Mouse (Mus musculus): ENCODE results near the gene Actl6a.
A peak's percentile ranks its signal among the peaks of the same experiment; 100 is the strongest.
"Not testable (repeated sequence)": the region's sequence is repeated elsewhere in the genome, so short reads cannot be mapped to it uniquely, and the experiment has no call there.

The Actl6a gene

DNA sequence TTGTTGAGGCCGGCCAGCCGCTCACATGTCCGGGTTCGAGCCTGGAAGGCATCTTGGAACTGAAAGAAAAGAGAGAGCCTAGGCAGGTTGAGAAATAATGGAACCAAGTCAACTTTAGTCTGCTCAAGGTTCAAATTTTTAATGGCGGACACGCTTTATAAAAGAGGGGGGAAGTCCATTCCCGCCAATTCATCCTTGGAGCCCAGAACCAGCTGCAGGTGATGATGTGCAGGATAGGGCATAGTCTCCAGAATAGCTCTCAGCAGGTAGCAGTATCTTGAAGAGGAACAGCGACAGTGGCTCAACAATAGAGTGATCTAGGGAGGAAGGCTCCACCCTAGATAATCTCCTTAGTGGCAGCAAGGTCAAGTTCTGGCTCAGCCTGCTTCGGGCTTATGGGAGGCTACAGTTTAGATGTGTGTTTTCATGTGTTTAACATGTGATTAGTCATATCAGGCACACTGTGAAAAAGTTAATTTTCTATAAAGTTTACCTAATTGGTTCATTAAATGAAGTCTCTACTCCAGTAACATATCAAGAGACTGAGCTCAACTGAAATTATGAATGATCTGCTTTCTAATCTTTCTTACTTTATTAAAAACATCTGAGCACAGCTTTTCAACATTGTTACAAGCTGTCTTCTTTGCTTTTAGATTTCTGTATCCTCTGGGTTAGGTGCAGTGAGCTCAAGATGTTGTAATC, at the start of gene Actl6a:
TSS of gene Actl6a (plus strand) at position 652 of the 702 bp plus-strand sequence.
- DNase-seq, result not testable (repeated sequence)

DNA sequence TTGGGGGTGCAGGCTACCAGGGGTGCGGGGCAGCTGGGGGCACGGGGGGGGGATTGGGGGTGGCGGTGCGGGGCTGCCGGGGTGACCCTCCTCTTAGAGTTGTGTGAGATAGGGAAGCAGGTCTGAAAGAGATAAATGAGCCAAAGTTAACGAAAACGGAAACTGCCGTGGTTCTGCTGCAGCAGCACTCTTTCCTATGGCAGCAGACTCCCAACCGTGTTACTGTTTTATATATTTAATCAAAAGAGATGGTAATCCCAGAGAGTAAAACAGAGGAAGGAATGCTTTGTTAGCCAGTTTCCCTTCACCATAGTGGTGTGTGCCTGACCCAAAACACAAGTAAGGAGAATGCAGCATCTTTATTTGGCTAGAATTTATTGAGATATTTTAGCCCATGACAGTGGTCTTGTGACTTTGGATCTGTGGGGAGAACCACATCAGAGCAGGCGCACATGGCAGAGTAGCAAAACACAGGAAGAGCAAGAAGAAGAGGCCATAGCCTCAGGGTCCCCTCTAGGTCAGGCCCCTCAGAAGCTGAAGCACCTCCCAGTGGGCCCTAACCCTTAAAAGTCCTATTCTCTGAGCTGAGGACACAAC, 49.6 kb upstream of the Actl6a start:
- no peak for DNase-seq

DNA sequence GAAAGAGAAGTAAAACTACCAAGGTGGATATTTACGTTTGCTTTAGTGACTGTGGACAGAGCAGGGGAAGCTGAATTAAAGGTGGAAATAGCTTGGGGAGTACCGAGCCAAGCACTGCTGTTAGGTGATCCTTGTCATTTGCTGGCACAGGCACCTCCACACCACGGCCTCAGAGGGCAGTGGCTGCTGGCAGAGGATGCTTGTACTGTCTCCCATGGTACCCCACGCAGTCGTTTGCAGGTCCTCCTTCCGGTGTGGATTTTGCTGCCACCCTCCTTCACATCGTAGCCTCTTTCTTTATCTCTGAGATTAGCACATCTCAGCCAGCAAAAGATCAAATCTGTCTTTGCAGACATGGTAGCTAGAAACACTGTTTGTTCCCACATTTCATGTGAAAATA, 47.7 kb upstream of the Actl6a start:
- no peak for DNase-seq

GRCm38 (mm10) chr3:32658821-32659220, 47.3 kb upstream of the Actl6a start:
- peak; percentile 4 for DNase-seq

- DNase-seq, result no peak
These were observed 46.6 kb upstream of the Actl6a start for GRCm38 (mm10) chr3:32659506-32659905.

- DNase-seq, result peak; percentile 22
These were observed 45.8 kb upstream of the Actl6a start for GRCm38 (mm10) chr3:32660276-32660675.

DNA sequence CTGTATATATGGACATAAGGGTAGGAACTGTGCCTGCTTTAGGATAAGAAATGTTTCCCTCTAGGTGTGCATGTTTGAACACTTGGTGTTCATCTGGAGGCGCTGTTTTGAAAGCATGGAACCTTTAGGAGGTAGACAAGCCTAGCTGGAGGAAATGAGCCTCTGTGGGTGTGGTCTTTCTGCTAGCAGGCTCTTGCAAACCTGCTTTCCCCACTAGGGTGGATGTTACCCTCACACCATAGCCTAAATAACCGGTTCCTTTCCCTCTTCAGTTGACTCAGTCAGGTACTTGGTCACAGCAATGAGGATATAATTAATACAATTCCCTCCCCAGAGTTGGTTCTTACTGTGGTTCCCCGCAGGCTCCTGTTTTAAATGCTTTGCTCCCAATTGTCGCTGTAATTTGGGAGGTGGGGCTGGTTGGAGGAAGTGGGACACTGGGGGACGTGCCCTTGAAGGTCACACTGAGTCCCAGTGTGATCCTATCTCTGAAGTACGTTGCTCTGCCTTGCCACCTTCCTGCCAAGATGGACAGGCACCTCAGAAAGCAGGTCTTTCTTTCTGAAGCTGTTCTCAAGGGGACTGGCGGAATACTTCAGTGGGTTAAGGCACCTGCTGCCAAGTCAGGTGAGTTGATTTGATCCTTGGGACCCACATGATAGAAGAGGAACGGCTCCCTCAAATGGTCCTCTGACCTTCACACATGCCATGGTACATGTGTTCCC, 45.1 kb upstream of the Actl6a start:
- no peak for DNase-seq

DNA sequence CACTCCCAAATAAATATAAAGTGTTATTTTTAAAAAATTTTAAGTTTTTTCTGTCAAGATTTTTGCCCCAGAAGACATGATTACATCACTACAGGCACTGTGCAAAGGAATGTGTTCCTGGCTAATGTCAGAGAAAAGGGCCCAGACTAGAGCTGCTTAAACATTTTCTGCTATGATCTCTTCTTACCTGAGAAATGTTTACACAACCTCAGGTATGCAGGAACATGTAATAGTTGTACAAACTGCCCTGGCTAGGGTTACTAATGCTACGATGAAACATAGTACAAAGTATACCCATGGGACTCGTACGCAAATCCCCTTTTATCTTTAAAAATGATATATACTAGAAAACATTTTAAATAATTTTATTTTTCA, 44.6 kb upstream of the Actl6a start:
- DNase-seq, result no peak

DNA sequence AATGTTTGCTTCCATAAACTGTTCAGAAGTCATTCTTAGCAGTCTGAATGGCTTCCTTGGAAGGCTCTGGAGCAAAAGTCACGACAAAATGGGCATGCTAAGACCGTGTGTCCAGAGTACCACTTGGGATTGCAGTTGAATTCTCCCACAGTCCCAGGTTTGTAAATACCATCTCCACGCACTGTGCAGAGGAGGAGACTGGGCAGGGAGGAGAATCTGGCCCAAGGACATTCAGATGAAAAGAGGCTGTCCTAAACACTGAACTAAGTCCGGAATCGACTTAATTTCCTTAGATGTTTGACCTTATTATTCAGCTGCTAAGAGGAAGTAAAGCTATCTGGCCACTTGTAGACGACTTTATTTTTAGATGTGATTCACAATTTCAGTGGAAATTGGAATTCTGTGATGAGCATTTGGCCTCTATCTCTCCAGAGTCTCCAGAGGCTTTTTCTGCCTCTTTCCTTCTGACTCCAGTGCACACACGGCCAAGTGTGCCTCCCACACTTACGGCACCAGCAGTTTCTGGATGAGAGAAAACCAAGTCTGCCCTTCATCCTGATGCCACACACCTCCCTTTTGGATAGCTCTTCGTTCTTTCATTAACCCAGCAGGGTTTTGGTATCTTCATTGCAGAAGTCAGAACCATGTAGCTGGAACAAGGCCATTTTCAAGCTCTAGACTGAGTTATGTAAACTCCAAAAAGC, 37.7 kb upstream of the Actl6a start:
- no peak for DNase-seq

GRCm38 (mm10) chr3:32669211-32669610, 36.9 kb upstream of the Actl6a start:
- peak; percentile 38 for DNase-seq

- no peak for DNase-seq
These were observed 35.9 kb upstream of the Actl6a start for GRCm38 (mm10) chr3:32670196-32670595.

DNA sequence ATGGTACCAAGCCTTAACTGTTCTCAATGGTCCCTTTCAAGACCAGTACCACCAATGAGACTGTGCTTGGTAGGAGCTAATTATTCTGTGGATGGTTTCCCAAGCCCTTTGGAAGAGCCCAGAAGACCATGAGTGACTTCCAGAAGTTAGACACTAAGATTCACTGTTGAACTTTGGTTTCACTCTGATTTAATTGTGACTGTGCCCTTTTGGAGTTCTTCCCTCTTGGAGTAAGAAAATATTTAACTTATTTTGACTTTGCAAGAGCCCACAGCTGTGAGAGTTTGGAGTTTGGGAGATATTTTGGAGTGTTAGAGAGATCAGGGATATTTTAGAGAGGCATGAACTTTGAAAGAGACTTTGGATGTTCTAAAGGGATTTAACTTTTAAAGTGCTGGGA, 32.9 kb upstream of the Actl6a start:
- no peak for DNase-seq

DNA sequence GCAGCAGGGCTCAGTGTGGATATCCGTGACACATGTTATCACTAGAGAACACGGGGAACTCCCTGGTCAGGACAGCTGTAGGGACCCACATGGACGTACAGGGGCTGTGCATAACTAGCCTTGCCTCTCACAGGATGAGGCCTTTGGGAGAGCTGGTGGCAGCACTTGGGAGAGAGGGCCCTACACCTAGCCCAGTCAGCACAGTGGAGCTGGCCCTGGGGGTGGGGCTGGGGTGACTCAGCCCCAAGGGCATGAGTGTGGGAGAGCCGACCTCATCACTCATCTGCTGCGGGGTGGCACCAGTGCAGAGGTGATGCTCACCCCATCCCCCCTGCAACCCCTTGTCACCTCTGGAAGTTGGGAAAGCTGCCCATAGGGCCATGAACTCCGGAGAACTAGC, 29.7 kb upstream of the Actl6a start:
- DNase-seq, result no peak

- DNase-seq, result no peak
These were observed 23.1 kb upstream of the Actl6a start for GRCm38 (mm10) chr3:32682910-32683531.

DNA sequence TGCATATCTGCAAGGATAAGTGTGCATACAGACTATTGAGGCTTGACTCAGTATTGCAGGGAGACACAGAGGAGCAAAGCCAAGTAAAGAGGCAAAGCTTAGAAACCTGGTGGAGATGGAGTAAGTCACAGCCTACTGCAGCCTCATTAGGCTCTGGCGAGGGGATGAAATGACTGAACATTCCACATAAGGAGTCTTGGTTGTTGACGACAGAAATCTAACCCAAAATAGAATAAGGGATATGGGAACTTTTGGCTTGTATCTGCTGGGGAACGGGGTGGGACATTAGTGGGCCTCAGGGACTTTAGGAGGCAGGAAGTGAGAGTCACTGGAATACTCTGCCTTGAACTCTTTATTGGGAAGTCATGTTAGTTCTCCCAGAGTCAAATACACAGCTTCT, 21.5 kb upstream of the Actl6a start:
- no peak for DNase-seq

DNA sequence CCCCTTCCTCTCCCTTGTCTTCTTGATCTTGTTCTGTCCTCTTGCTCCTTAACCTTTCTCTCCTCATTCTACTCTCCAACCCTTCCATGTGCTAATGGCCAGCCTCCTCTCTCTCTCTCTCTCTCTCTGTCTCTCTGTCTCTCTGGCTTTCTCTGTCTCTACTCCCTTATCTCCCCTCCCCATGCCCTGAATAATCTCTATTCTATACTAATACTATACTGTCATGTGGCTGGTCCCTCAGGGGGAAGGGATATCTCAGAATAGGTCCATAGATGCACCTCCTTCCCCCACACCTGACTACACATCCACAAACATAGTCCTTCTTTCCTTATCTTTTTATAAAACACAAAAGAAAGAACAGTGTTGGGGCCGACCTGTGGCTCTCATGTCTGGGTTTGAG, 19.6 kb upstream of the Actl6a start:
- DNase-seq, result no peak

DNA sequence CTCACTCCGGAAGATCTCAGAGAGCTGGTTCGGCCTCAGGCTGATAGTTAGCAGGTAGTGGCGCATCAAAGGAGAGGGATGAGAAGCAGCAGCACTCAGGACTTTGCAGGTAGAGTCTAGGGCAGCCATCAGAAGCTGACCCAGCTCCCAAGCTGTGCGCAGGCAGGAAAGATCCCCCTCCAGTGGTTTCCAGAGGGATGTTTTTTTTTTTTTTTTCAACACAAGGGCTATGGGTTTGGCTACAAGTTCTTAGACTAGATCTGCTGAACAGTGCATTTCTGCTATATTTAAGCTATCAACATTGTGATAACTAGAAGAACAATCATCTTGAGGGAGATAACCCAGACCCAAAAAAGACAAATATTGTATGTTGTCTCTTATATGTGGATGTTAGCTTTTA, 18.9 kb upstream of the Actl6a start:
- no peak for DNase-seq

GRCm38 (mm10) chr3:32689567-32689999, 16.5 kb upstream of the Actl6a start:
- DNase-seq, result no peak

- DNase-seq, result no peak
These were observed 16.1 kb upstream of the Actl6a start for GRCm38 (mm10) chr3:32690008-32690407.

GRCm38 (mm10) chr3:32690901-32691300, 15.2 kb upstream of the Actl6a start:
- DNase-seq, result no peak

GRCm38 (mm10) chr3:32691841-32692240, 14.3 kb upstream of the Actl6a start:
- no peak for DNase-seq

DNA sequence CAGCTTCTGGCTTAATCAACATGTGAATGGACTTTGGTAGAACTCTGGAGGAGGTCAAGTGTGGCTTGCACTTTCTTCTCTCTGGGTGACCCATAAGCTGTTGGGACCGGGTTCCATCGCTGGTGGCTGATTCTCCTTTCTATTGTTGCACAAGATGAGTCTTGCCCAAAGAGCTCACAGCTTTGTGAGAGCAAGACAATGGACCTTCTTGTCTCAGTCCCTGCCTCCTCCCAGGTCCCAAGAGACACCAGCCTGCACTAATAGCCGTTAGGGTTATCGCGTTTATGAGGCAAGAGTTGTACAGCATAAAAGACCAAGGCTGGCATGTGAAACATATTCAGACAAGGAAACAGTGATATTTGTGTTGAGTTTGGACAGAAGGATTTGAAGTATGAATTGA, 11.9 kb upstream of the Actl6a start:
- DNase-seq, result no peak
